In the genomic region with DNA sequence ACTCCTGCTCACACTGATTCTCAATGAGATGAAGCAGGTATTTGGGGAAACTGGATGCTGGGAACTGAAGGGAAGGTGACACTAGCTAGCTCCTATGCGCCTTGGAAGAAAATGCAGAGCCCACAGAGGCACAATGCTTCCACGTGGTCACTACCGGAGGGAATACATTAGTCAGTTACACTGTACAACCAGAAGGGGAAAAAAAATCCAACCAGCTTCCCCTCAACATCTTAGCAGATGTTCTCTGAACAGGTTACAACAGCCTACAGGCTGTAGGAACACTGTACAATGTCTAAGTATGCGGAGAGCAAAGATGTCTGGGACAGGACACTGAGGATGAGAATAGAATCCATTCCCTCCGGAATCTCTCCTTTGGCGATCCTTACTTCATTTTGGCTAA, we compare ENCODE assay signal across 9 mouse cellular contexts.
DNase-seq lines count a peak whose midpoint lies in the region; ATAC-seq and TF ChIP-seq lines count a peak whose summit lies in the region.
"Had no signal": no experiment of that assay in that cellular context is flagged by ENCODE, and none has a peak within 500 bp of the region (broad histone marks: within the 10 kb centered on the region; RNA-seq: fewer than 3 reads in every experiment).

No protein-coding gene starts in this region.

- DNase-seq in stomach, postnatal 0 days (ENCODE audit: low spot score), result no peak
- no peak for DNase-seq in gastrocnemius, postnatal 36 days
- no peak for DNase-seq in spleen, postnatal 4 days (ENCODE audit: low spot score in 2 of 2)
- DNase-seq in adrenal gland, postnatal 36 days, result no peak
- DNase-seq: spleen, adult 18-20 months had no signal

- no peaks in the 10 kb centered on the region for H3K9me3 ChIP-seq in stomach, embryonic 14.5 days (ENCODE audit: control insufficient read depth, low read depth, low read length)
- no peaks in the 10 kb centered on the region for H3K9me3 ChIP-seq in stomach, postnatal 0 days (ENCODE audit: control insufficient read depth, low read length)
- H3K9me3 ChIP-seq in forebrain, embryonic 15.5 days, result no peaks in the 10 kb centered on the region
- H3K9me3 ChIP-seq in limb, embryonic 15.5 days, result no peaks in the 10 kb centered on the region
- H3K9me3 ChIP-seq: liver, embryonic 15.5 days had no signal

- no peaks in the 10 kb centered on the region for H3K36me3 ChIP-seq in stomach, embryonic 14.5 days (ENCODE audit: control insufficient read depth, insufficient read depth, low read length)
- H3K36me3 ChIP-seq in stomach, postnatal 0 days (ENCODE audit: control insufficient read depth, insufficient read depth, low read length), result no peaks in the 10 kb centered on the region
- no peaks in the 10 kb centered on the region for H3K36me3 ChIP-seq in forebrain, embryonic 15.5 days
- H3K36me3 ChIP-seq in limb, embryonic 15.5 days, result no peaks in the 10 kb centered on the region
- H3K36me3 ChIP-seq: liver, embryonic 15.5 days had no signal

- no peak overlapping the region for H3K9ac ChIP-seq in stomach, embryonic 14.5 days (replicated peaks; ENCODE audit: low read depth, low read length)
- H3K9ac ChIP-seq in stomach, postnatal 0 days (ENCODE audit: low read length), result no peak overlapping the region
- H3K9ac ChIP-seq in forebrain, embryonic 15.5 days (replicated peaks), result peak overlapping the region; percentile 51
- no peak overlapping the region for H3K9ac ChIP-seq in limb, embryonic 15.5 days
- H3K9ac ChIP-seq: liver, embryonic 15.5 days had no signal

- H3K4me1 ChIP-seq in stomach, embryonic 14.5 days (ENCODE audit: control insufficient read depth, insufficient read depth, low read length), result no peaks in the 10 kb centered on the region; the same call in 1 of the 2 replicates
- no peaks in the 10 kb centered on the region for H3K4me1 ChIP-seq in stomach, postnatal 0 days (replicated peaks; ENCODE audit: control insufficient read depth, insufficient read depth)
- peaks cover 39% of the 10 kb centered on the region for H3K4me1 ChIP-seq in forebrain, embryonic 15.5 days
- peaks cover 29% of the 10 kb centered on the region for H3K4me1 ChIP-seq in limb, embryonic 15.5 days
- H3K4me1 ChIP-seq: liver, embryonic 15.5 days had no signal

- 42% methylated on average over 6 of the region's 6 CpGs for WGBS in stomach, embryonic 14.5 days
- 36% methylated on average over 6 of the region's 6 CpGs for WGBS in stomach, postnatal 0 days
- WGBS in forebrain, embryonic 15.5 days, result 22% methylated on average over 6 of the region's 6 CpGs
- WGBS in limb, embryonic 15.5 days, result 36% methylated on average over 6 of the region's 6 CpGs

- TF ChIP-seq EP300 in stomach, postnatal 0 days (optimal IDR thresholded peaks at IDR 0.05), result no peak

- no peak for TF ChIP-seq CTCF in stomach, postnatal 0 days (IDR thresholded peaks at IDR 0.05; ENCODE audit: low read depth)

- ATAC-seq in stomach, embryonic 14.5 days (ENCODE audit: insufficient number of reproducible peaks, insufficient read depth, low FRiP score, low read depth), result no peak
- no peak for ATAC-seq in stomach, postnatal 0 days (ENCODE audit: low FRiP score, low TSS enrichment)
- ATAC-seq in forebrain, embryonic 15.5 days (replicated peaks), result peak; percentile 38
- no peak for ATAC-seq in limb, embryonic 15.5 days (ENCODE audit: insufficient number of reproducible peaks, low FRiP score, low TSS enrichment, low read depth)

- H3K27ac ChIP-seq in stomach, embryonic 14.5 days (ENCODE audit: low read length), result no peak overlapping the region
- H3K27ac ChIP-seq in stomach, postnatal 0 days (replicated peaks), result no peak overlapping the region
- H3K27ac ChIP-seq in forebrain, embryonic 15.5 days (replicated peaks), result peak overlapping the region; percentile 16; the same call in 1 of the 2 replicates
- no peak overlapping the region for H3K27ac ChIP-seq in limb, embryonic 15.5 days
- H3K27ac ChIP-seq: liver, embryonic 15.5 days had no signal

- H3K4me3 ChIP-seq in stomach, embryonic 14.5 days (ENCODE audit: low read depth, low read length), result no peak overlapping the region
- no peak overlapping the region for H3K4me3 ChIP-seq in stomach, postnatal 0 days (ENCODE audit: low read depth, low read length)
- H3K4me3 ChIP-seq in forebrain, embryonic 15.5 days, result peak overlapping the region; percentile 55
- no peak overlapping the region for H3K4me3 ChIP-seq in limb, embryonic 15.5 days
- H3K4me3 ChIP-seq: liver, embryonic 15.5 days had no signal

- peaks cover 38% of the 10 kb centered on the region for H3K27me3 ChIP-seq in stomach, embryonic 14.5 days (ENCODE audit: control insufficient read depth, insufficient read depth, low read length)
- H3K27me3 ChIP-seq in stomach, postnatal 0 days (ENCODE audit: control insufficient read depth, insufficient read depth, low read length), result 0 out of 2 replicates have a peak, but pooled peaks cover 6% of the 10 kb centered on the region
- peaks cover 20% of the 10 kb centered on the region for H3K27me3 ChIP-seq in forebrain, embryonic 15.5 days
- peaks cover 63% of the 10 kb centered on the region for H3K27me3 ChIP-seq in limb, embryonic 15.5 days

- H3K4me2 ChIP-seq in stomach, embryonic 14.5 days (replicated peaks; ENCODE audit: low read depth, low read length), result peak overlapping the region; percentile 20; the same call in 1 of the 2 replicates
- no peak overlapping the region for H3K4me2 ChIP-seq in stomach, postnatal 0 days (replicated peaks; ENCODE audit: low read depth)
- H3K4me2 ChIP-seq in forebrain, embryonic 15.5 days (replicated peaks), result peak overlapping the region; percentile 87
- peak overlapping the region; percentile 19; the same call in 1 of the 2 replicates for H3K4me2 ChIP-seq in limb, embryonic 15.5 days
- H3K4me2 ChIP-seq: liver, embryonic 15.5 days had no signal

- intact Hi-C loops in gastrocnemius, postnatal 36 days (cut with DNase I), result no loop called here
